In genomic region chr7:40310558-40310957, GRCm38 (mm10) we compare ENCODE assay signal across 11 mouse cellular contexts.
DNase-seq lines count a peak whose midpoint lies in the region; ATAC-seq and TF ChIP-seq lines count a peak whose summit lies in the region.
"Had no signal": no experiment of that assay in that cellular context is flagged by ENCODE, and none has a peak within 500 bp of the region (broad histone marks: within the 10 kb centered on the region; RNA-seq: fewer than 3 reads in every experiment).

No protein-coding gene starts in this region.

- H3K27me3 ChIP-seq in heart, embryonic 10.5 days (ENCODE audit: insufficient read depth, poor library complexity, severe bottlenecking) = no peaks in the 10 kb centered on the region
- no peaks in the 10 kb centered on the region for H3K27me3 ChIP-seq in liver, postnatal 0 days (ENCODE audit: insufficient read depth, low read length)
- H3K27me3 ChIP-seq in liver, embryonic 11.5 days (replicated peaks; ENCODE audit: control insufficient read depth, insufficient read depth, low read length) = no peaks in the 10 kb centered on the region
- H3K27me3 ChIP-seq: stomach, embryonic 15.5 days had no signal

- H3K9me3 ChIP-seq in heart, embryonic 10.5 days = no peaks in the 10 kb centered on the region
- no peaks in the 10 kb centered on the region for H3K9me3 ChIP-seq in liver, postnatal 0 days (ENCODE audit: low read length)
- no peaks in the 10 kb centered on the region for H3K9me3 ChIP-seq in liver, embryonic 11.5 days (ENCODE audit: control insufficient read depth, low read length)
- H3K9me3 ChIP-seq: stomach, embryonic 15.5 days had no signal

- no peak for TF ChIP-seq EP300 in liver, postnatal 0 days (IDR thresholded peaks at IDR 0.05; ENCODE audit: low read depth)

- no peak overlapping the region for H3K4me2 ChIP-seq in liver, postnatal 0 days (ENCODE audit: low read depth, low read length)
- H3K4me2 ChIP-seq in liver, embryonic 11.5 days = no peak overlapping the region
- H3K4me2 ChIP-seq: stomach, embryonic 15.5 days had no signal

- H3K27ac ChIP-seq in heart, embryonic 10.5 days = no peak overlapping the region
- no peak overlapping the region for H3K27ac ChIP-seq in liver, postnatal 0 days (ENCODE audit: low read depth)
- no peak overlapping the region for H3K27ac ChIP-seq in liver, embryonic 11.5 days (ENCODE audit: low read depth, low read length)
- H3K27ac ChIP-seq: stomach, embryonic 15.5 days had no signal

- no peak overlapping the region for H3K9ac ChIP-seq in liver, postnatal 0 days (replicated peaks)
- H3K9ac ChIP-seq in liver, embryonic 11.5 days (ENCODE audit: low read depth, low read length) = no peak overlapping the region
- H3K9ac ChIP-seq: stomach, embryonic 15.5 days had no signal

- 28% methylated on average over 2 of the region's 2 CpGs for WGBS in heart, embryonic 10.5 days
- WGBS in liver, postnatal 0 days (ENCODE audit: insufficient replicate concordance) = 32% methylated on average over 2 of the region's 2 CpGs
- 27% methylated on average over 2 of the region's 2 CpGs for WGBS in liver, embryonic 11.5 days

- H3K4me3 ChIP-seq in heart, embryonic 10.5 days = no peak overlapping the region
- H3K4me3 ChIP-seq in liver, postnatal 0 days (ENCODE audit: low read depth, low read length) = no peak overlapping the region
- no peak overlapping the region for H3K4me3 ChIP-seq in liver, embryonic 11.5 days (ENCODE audit: low read depth, low read length)
- H3K4me3 ChIP-seq: stomach, embryonic 15.5 days had no signal

- ATAC-seq in liver, postnatal 0 days = no peak
- no peak for ATAC-seq in liver, embryonic 11.5 days (replicated peaks; ENCODE audit: low FRiP score)

- H3K4me1 ChIP-seq in heart, embryonic 10.5 days = no peaks in the 10 kb centered on the region
- H3K4me1 ChIP-seq in liver, postnatal 0 days (ENCODE audit: insufficient read depth) = no peaks in the 10 kb centered on the region
- H3K4me1 ChIP-seq in liver, embryonic 11.5 days (replicated peaks; ENCODE audit: control insufficient read depth, insufficient read depth, low read length) = no peaks in the 10 kb centered on the region
- H3K4me1 ChIP-seq: stomach, embryonic 15.5 days had no signal

- peak; percentile 19; the same call in 1 of the 2 replicates for TF ChIP-seq CTCF in liver, postnatal 0 days (IDR thresholded peaks at IDR 0.05; ENCODE audit: low read depth)

- no peaks in the 10 kb centered on the region for H3K36me3 ChIP-seq in heart, embryonic 10.5 days
- no peaks in the 10 kb centered on the region for H3K36me3 ChIP-seq in liver, postnatal 0 days (replicated peaks; ENCODE audit: insufficient read depth, low read length)
- no peaks in the 10 kb centered on the region for H3K36me3 ChIP-seq in liver, embryonic 11.5 days (ENCODE audit: control insufficient read depth, insufficient read depth, low read length)
- H3K36me3 ChIP-seq: G1E; stomach, embryonic 15.5 days had no signal

- peak; percentile 72 for DNase-seq in heart, adult 11 months
- DNase-seq in heart, embryonic 10.5 days (ENCODE audit: low spot score) = no peak
- no peak for DNase-seq in liver, postnatal 0 days
- DNase-seq in liver, embryonic 11.5 days (ENCODE audit: low spot score) = no peak
- DNase-seq in R1 (ENCODE audit: low read depth, low spot score) = peak; percentile 40
- DNase-seq in kidney, postnatal 36 days = peak; percentile 6 to 65
- DNase-seq in ovary, adult 18-20 months (ENCODE audit: low spot score) = no peak
- DNase-seq in layer of hippocampus, adult 8-10 months (ENCODE audit: low spot score in 2 of 2) = no peak
- DNase-seq: lung, postnatal 36 days had no signal

Comparison
In these comparisons a context has a peak if more than half of its experiments do, and no peak if none do; other contexts are left out.
1. DNase-seq: peak in heart, adult 11 months (single experiment), R1 (single experiment) and kidney, postnatal 36 days (2 of 2); none in heart, embryonic 10.5 days (single experiment), liver, postnatal 0 days (single experiment), liver, embryonic 11.5 days (single experiment), ovary, adult 18-20 months (single experiment) and layer of hippocampus, adult 8-10 months (0 of 2).